Mouse (Mus musculus): ENCODE data around the gene Grasp.

Gene Grasp

DNA sequence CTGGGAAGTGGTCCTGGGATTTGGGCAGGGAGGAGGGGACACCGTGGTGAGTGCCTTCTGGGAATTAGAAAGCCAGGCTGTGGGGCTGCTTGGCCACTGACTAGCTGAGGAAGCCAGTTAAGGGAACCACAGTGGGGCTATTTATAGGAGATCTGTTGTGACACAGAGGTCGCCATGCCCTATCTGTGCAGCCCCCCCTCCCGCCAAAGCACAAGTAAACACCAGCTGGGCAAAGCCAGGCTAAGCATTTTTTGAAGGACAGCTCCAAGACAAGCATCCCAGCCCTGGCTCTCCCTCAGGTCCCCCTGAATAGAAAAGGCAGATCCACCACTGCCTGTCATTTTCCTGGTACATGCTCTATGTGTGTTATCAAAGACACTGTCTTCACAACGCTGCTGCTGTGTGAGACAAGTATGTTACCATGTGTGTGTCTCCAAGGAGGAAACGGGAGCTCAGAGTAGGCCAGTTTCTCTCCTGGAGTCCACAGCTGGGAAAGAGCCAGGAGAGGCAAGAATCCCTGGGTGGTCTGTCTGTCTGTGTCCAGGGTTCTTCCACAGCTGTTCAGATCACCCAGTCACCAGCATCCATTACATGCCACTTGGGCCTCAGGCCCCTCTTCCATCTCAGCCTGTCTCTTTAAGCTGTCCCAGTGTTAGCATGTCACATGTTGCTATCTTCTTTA lies 24.2 kb downstream of the Grasp start:
- DNase-seq (ENCODE audit: low spot score), result no peak

DNA sequence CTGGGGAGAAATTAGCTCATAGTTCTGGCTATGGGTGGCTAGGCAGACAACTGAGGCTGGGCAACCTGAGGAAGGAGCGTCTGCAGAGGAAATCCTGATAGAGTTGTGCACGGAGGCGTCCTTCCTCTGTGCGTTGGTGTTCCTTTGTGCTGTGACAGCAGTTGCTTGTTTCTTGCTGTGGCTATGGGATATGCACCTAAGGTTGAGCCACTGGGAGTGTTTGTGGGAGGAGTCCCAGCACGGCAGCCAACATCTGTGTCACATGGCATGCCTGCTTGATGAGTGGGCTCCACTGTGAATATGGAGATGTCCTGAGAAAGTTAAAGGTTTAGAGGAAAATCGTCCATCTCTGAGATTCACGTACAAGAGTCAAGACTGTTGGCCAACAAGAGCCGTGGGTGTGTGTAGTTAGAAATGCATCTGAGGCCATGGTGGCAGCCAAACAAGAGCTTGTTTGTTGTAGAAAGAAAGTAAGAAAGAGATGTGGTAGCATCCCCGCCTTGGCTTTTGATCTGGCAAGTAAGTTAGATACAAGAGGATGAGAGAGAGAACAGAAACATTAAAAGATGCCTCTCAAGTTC lies 26.3 kb downstream of the Grasp start:
- DNase-seq (ENCODE audit: low spot score), result no peak

- DNase-seq (ENCODE audit: low spot score), result no peak
Observed at GRCm38 (mm10) chr15:101251930-101252329, 27.9 kb downstream of the Grasp start.

GRCm38 (mm10) chr15:101252614-101253013 lies 28.6 kb downstream of the Grasp start:
- DNase-seq (ENCODE audit: low spot score), result no peak

GRCm38 (mm10) chr15:101253563-101253885 lies 29.5 kb downstream of the Grasp start:
- DNase-seq (ENCODE audit: low spot score), result no peak

GRCm38 (mm10) chr15:101253886-101254795 lies 30.2 kb downstream of the Grasp start, which contains the start of gene Nr4a1:
Gene Nr4a1 (plus strand): TSS chr15:101254269.
- peak; percentile 70 for DNase-seq (ENCODE audit: low spot score)

GRCm38 (mm10) chr15:101255842-101256462 lies 32.0 kb downstream of the Grasp start:
- DNase-seq (ENCODE audit: low spot score), result no peak

DNA sequence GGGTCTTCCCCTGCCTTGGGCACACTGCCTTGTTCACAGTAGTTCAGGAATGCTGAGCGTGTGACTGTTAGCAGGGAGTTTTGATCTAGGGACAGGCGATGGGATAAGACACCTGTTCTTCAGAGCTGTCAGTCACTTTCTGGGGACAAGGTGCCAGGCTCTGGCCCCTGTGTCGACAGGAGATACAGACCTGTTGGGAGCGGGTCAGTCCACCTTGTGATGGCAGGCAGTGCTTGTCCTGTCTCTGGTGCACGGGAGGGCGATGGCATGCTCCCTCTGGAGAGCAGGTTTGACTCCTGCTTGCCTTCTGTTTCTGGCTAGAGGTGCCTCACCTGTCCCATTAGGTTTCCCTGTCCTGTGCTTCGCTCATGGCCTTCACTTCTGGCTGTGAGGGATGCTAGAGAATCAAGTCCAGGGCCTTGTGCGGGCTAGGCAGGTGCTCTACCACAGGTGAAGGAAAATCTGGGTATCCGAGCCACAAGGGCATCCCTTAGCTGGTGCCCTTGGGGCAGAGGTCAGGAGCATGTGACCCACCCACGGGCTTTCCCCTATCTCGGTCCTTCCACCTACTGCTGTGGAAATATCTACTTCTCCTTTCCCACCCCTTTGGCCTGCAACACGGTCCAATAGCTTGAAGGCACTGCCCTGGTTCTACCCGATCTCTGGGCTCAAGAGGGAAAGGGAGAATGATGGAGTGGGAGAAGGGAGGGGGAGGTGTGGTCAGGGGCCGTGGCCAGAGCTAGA lies 32.6 kb downstream of the Grasp start:
- no peak for DNase-seq (ENCODE audit: low spot score)

DNA sequence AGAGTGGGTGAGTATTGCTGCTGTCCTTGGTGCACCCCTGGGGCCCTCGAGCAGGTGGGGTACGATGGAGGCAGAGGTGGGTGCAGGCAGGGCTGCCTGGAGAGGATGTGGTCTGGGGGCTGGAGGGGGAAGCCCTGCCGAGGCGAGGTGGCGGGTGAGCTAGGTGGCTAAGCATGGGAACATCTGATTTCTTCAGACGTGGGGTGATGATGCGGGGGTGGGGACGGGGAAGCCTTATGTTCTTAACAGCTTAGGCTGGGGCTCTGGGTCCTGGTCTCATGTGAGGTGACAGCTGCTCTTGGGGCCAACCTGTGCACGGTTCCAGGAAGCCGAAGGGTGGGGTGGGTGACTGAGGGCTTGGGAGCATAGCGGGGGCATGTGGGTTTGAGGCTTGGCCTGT lies 34.4 kb downstream of the Grasp start:
- DNase-seq (ENCODE audit: low spot score), result no peak

- DNase-seq (ENCODE audit: low spot score), result no peak
Observed at GRCm38 (mm10) chr15:101259922-101260321, 35.9 kb downstream of the Grasp start.

GRCm38 (mm10) chr15:101260387-101260786 lies 36.4 kb downstream of the Grasp start:
- DNase-seq (ENCODE audit: low spot score), result peak; percentile 44

DNA sequence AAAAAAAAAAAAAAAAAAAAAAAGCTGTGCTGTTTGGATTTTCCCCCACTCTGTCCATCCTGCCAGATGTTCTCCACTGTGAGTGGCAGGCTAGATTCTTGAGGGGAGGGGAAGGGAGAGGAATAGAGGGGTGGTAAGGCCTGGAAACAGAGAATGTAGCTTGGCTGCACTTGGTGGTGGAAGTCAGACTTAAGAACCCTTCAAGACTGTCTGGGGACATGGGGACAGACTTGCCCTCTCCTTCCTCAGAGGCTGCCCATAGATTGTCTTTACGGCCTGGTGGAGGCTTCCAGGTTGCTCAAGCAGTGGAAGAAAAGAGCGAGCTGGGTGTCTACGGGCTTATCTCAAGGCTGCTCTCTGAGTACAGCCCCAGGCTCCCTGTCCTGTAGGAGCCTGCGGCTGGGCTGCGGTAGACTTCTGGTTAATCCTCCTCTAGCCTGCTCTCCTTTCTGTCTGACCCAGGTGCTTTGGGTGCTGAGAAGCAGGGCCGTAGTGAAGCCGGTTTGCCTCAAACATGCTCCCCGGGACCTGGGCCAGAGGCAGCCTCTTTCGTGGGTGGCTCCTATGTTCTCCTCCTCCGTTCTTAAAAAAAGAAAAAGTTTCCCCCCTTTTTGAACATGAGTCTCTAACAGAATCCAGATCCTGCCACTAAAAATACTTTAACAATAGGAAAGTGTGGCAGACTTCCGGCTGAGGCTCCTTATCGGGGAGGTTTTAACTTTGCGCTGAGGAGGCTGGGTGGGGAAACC lies 37.1 kb downstream of the Grasp start:
- DNase-seq (ENCODE audit: low spot score), result no peak

- no peak for DNase-seq (ENCODE audit: low spot score)
Observed at GRCm38 (mm10) chr15:101262502-101262901, 38.5 kb downstream of the Grasp start.

- peak; percentile 96 for DNase-seq (ENCODE audit: low spot score)
Observed at GRCm38 (mm10) chr15:101266132-101266963, 42.4 kb downstream of the Grasp start.

GRCm38 (mm10) chr15:101267053-101268032 lies 43.4 kb downstream of the Grasp start:
- DNase-seq (ENCODE audit: low spot score), result peak; percentile 78

DNA sequence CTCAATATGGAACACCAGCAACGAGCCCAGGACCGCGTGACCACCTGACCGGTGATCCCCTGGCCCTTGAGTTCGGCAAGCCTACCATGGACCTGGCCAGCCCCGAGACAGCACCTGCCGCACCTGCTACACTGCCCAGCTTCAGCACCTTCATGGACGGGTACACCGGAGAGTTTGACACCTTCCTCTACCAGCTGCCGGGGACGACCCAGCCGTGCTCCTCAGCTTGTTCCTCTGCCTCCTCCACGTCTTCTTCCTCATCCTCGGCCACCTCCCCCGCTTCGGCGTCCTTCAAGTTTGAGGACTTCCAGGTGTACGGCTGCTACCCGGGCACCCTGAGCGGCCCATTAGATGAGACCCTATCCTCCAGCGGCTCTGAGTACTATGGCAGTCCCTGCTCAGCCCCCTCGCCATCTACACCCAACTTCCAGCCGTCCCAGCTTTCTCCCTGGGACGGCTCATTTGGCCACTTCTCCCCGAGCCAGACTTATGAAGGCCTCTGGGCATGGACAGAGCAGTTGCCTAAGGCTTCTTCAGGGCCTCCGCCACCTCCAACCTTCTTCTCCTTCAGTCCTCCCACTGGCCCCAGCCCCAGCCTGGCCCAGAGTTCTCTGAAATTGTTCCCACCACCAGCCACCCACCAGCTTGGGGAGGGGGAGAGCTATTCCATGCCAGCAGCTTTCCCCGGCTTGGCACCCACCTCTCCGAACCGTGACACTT lies 46.3 kb downstream of the Grasp start:
- no peak for DNase-seq (ENCODE audit: low spot score)

GRCm38 (mm10) chr15:101271107-101271506 lies 47.1 kb downstream of the Grasp start:
- DNase-seq (ENCODE audit: low spot score), result no peak

- no peak for DNase-seq (ENCODE audit: low spot score)
Observed at GRCm38 (mm10) chr15:101271513-101271912, 47.5 kb downstream of the Grasp start.

All from urinary bladder, postnatal 14 days (tissue).